In the genomic region with DNA sequence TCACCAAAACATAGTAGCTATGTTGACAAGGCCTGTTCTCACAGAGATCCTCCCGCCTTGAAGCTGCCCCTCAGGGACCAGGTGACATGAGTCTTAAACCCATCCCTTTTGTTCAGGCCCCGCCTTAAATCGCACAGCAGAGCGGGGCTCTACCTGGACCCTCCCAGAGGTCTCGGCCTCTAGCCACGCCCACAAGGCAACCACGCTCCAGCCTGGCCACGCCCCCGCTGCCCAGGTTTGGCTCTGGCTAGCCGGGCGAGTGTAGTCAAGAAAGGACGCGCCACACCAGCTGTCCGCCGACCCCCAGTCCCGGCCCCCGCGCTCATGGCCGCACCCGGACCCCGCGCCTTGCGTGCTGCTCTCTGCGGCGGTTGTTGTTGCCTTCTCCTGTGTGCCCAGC, we compare ENCODE assay signal across 8 mouse cellular contexts. TPM values are rescaled to one million over a fixed set of nuclear protein-coding genes. Genes with fewer than 3 reads are reported as not detected.
DNase-seq lines count a peak whose midpoint lies in the region; ATAC-seq lines count a peak whose summit lies in the region.

No protein-coding gene starts in this region.

- peaks cover 39% of the 10 kb centered on the region for H3K27me3 ChIP-seq in forebrain, embryonic 13.5 days
- H3K27me3 ChIP-seq in kidney, embryonic 16.5 days (ENCODE audit: insufficient read depth, low read length) = peaks cover 4% of the 10 kb centered on the region; the same call in 1 of the 2 replicates

- no peak overlapping the region for H3K27ac ChIP-seq in forebrain, embryonic 13.5 days
- 0 out of 2 replicates have a peak overlapping the region, but pooled peaks have one; percentile 40 for H3K27ac ChIP-seq in kidney, embryonic 16.5 days (ENCODE audit: low read length)

- H3K9me3 ChIP-seq in forebrain, embryonic 13.5 days (replicated peaks) = no peaks in the 10 kb centered on the region
- H3K9me3 ChIP-seq in kidney, embryonic 16.5 days (ENCODE audit: low read length) = no peaks in the 10 kb centered on the region

- H3K4me3 ChIP-seq in forebrain, embryonic 13.5 days = peak overlapping the region; percentile 28
- H3K4me3 ChIP-seq in kidney, embryonic 16.5 days (ENCODE audit: low read length) = peak overlapping the region; percentile 49

- H3K4me2 ChIP-seq in forebrain, embryonic 13.5 days = peak overlapping the region; percentile 57
- peak overlapping the region; percentile 78 for H3K4me2 ChIP-seq in kidney, embryonic 16.5 days (replicated peaks; ENCODE audit: low read depth, low read length)

- H3K4me1 ChIP-seq in forebrain, embryonic 13.5 days = peaks cover 6% of the 10 kb centered on the region
- peaks cover 19% of the 10 kb centered on the region for H3K4me1 ChIP-seq in kidney, embryonic 16.5 days (ENCODE audit: insufficient read depth, low read length)

- no peaks in the 10 kb centered on the region for H3K36me3 ChIP-seq in forebrain, embryonic 13.5 days (ENCODE audit: poor library complexity, severe bottlenecking)
- H3K36me3 ChIP-seq in kidney, embryonic 16.5 days (ENCODE audit: insufficient read depth, low read length) = no peaks in the 10 kb centered on the region

- WGBS in forebrain, embryonic 13.5 days = under 1% methylated on average over 25 of the region's 25 CpGs
- 2% methylated on average over 25 of the region's 25 CpGs for WGBS in kidney, embryonic 16.5 days

- DNase-seq in heart, adult 11 months = peak; percentile 88
- no peak for DNase-seq in heart, adult 8-10 months (ENCODE audit: low spot score)
- peak; percentile 59 for DNase-seq in lung, postnatal 14 days
- DNase-seq in left cerebral cortex, adult 8-10 months (ENCODE audit: low spot score in 2 of 2) = no peak
- no peak for DNase-seq in thymus, postnatal 10 days (ENCODE audit: low spot score in 2 of 2)
- no peak for DNase-seq in urinary bladder, postnatal 25 days (ENCODE audit: low spot score)

- no peak for ATAC-seq in forebrain, embryonic 13.5 days
- ATAC-seq in kidney, embryonic 16.5 days (ENCODE audit: low FRiP score, low TSS enrichment) = peak; percentile 78

- peak overlapping the region; percentile 21; the same call in 1 of the 2 replicates for H3K9ac ChIP-seq in forebrain, embryonic 13.5 days
- H3K9ac ChIP-seq in kidney, embryonic 16.5 days (replicated peaks; ENCODE audit: low read length) = peak overlapping the region; percentile 65

RNA-seq across cellular contexts. Expression of gene Gpr3, which starts 8.3 kb away (rescaled TPM):
- total RNA-seq in heart, adult 8-10 months (2022) = not detected
- polyA plus RNA-seq in forebrain, embryonic 13.5 days (2015; fragmentation: Nextera tagmentation; extraction: Ambion mirVana) = 0.33 and 0.57 TPM in 2 replicates
- 0.10 and 0.15 TPM in 2 replicates for polyA plus RNA-seq in kidney, embryonic 16.5 days (2015; fragmentation: Nextera tagmentation; extraction: Ambion mirVana)
- total RNA-seq in left cerebral cortex, adult 8-10 months (2022) = 1 to 10 TPM; 6.0 to 9.0 (median 6.9) TPM

RNA-seq across cellular contexts. Expression of gene Cd164l2, which starts 8.7 kb away (rescaled TPM):
- total RNA-seq in heart, adult 8-10 months (2022) = not detected
- polyA plus RNA-seq in forebrain, embryonic 13.5 days (2015; fragmentation: Nextera tagmentation; extraction: Ambion mirVana) = 0.17 and 0.30 TPM in 2 replicates
- 13.2 and 16.8 TPM in 2 replicates for polyA plus RNA-seq in kidney, embryonic 16.5 days (2015; fragmentation: Nextera tagmentation; extraction: Ambion mirVana)
- 1 to 10 TPM; 3.7 to 6.9 (median 3.8) TPM for total RNA-seq in left cerebral cortex, adult 8-10 months (2022)

RNA-seq across cellular contexts. Expression of gene Map3k6, which starts 20.0 kb away (rescaled TPM):
- 10 to 100 TPM; 14.8 to 21.8 (median 16.3) TPM for total RNA-seq in heart, adult 8-10 months (2022)
- polyA plus RNA-seq in forebrain, embryonic 13.5 days (2015; fragmentation: Nextera tagmentation; extraction: Ambion mirVana) = 0.92 and 1.0 TPM in 2 replicates
- 3.8 TPM in 2 replicates for polyA plus RNA-seq in kidney, embryonic 16.5 days (2015; fragmentation: Nextera tagmentation; extraction: Ambion mirVana)
- total RNA-seq in left cerebral cortex, adult 8-10 months (2022) = 1 to 10 TPM; 3.6 to 6.6 (median 5.8) TPM

RNA-seq across cellular contexts. Expression of gene Sytl1, which starts 42.3 kb away (rescaled TPM):
- under 1 TPM; 0.30 to 0.59 (median 0.33) TPM for total RNA-seq in heart, adult 8-10 months (2022)
- polyA plus RNA-seq in forebrain, embryonic 13.5 days (2015; fragmentation: Nextera tagmentation; extraction: Ambion mirVana) = 0.43 and 0.59 TPM in 2 replicates
- 1.1 and 1.5 TPM in 2 replicates for polyA plus RNA-seq in kidney, embryonic 16.5 days (2015; fragmentation: Nextera tagmentation; extraction: Ambion mirVana)
- total RNA-seq in left cerebral cortex, adult 8-10 months (2022) = 1 to 10 TPM; 3.4 to 5.3 (median 4.1) TPM

RNA-seq across cellular contexts. Expression of gene Tmem222, which starts 56.9 kb away (rescaled TPM):
- total RNA-seq in heart, adult 8-10 months (2022) = 10 to 100 TPM; 29.3 to 39.8 (median 34.3) TPM
- 85.8 and 94.5 TPM in 2 replicates for polyA plus RNA-seq in forebrain, embryonic 13.5 days (2015; fragmentation: Nextera tagmentation; extraction: Ambion mirVana)
- 90.4 and 97.7 TPM in 2 replicates for polyA plus RNA-seq in kidney, embryonic 16.5 days (2015; fragmentation: Nextera tagmentation; extraction: Ambion mirVana)
- total RNA-seq in left cerebral cortex, adult 8-10 months (2022) = 10 to 100 TPM; 84.3 to 91.2 (median 87.4) TPM

Comparison
In these comparisons a context has a peak if more than half of its experiments do, and no peak if none do; other contexts are left out.
1. DNase-seq: peak in heart, adult 11 months (single experiment) and lung, postnatal 14 days (single experiment); none in heart, adult 8-10 months (single experiment), left cerebral cortex, adult 8-10 months (0 of 2), thymus, postnatal 10 days (0 of 2) and urinary bladder, postnatal 25 days (single experiment).
2. RNA of gene Gpr3, which starts 8.3 kb away (total RNA-seq): 6.0 to 9.0 TPM in left cerebral cortex, adult 8-10 months; not detected in heart, adult 8-10 months; every median in the first group is over 4 times any median in the second.